Mouse (Mus musculus) inflammation-experienced regulatory T-cells, adult 16 weeks (primary cell): Measurements from ENCODE around the gene Gm17655. TPM values are rescaled to one million over a fixed set of nuclear protein-coding genes. Genes with fewer than 3 reads are reported as not detected.

Experiments used
- polyA plus RNA-seq: library from polyadenylated mRNA; unstranded; fragments of 100-300 nt; shearing (Covaris generic); gene quantifications from one replicate; pipeline ENCODE4 v1.2.1, GENCODE M21; 2017

Gene Gm17655
- polyA plus RNA-seq = 11.9 TPM

DNA sequence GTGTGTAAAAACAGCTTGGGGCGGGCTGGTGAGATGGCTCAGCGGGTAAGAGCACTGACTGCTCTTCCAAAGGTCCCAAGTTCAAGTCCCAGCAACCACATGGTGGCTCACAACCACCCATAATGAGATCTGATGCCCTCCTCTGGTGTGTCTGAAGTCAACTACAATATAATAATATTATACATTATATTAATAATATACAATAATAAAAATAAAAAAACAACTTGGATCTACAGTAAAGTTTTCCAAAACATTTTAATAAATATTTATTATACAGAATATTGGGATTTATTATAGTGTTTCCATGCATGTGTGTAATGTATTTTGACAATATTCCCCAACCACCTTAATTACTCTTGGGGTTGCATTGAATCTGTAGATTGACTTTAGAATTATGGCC, at the start of gene Gm17655:
Gm17655 (minus strand) TSS at position 101 of the 400 bp plus-strand sequence.

GRCm38 (mm10) chr5:110109991-110110441, 37.7 kb upstream of the Gm17655 start, which contains the start of gene Zfp605:
TSS of gene Zfp605 (plus strand) at chr5:110110092.

DNA sequence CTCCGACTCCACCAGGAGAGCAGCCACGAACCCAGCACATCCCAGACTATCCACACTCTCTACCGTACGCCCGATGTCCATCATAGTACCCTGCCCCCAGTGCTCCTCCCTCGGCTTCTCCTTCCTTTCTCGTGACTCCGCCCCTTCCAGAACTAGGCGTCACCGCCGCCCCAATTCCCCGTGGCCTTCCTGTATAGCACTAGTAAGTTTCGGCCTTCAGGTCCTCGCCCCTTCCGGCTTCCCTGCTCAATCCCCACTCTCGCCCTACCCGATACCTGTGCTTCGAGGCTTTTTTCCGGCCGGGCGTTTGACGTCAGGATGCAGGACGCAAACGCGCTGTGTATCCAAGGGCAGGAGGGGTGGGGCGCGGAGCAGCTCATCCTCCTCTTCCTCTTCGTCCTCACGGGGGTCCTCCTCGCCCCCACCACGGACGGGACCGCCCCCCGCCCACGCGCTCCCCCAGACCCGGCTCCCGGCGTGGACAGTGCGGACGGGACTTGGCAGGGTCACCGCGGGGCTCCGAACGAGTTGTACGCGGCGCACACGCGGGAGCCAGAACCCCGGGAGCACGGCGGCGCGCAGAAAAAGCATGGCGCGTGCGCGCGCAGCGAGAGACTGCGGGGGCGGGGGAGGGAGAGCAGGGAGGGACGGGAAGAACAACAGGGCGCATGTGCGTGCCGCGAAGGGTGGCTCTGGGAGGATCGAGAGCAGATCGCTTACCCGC, 35.4 kb upstream of the Gm17655 start, which contains the start of gene Gtpbp6:
Gtpbp6 (minus strand) TSS at position 617 of the 724 bp plus-strand sequence.

GRCm38 (mm10) chr5:110099656-110100580, 27.6 kb upstream of the Gm17655 start, which contains the start of gene Plcxd1:
TSS of gene Plcxd1 (plus strand) at chr5:110099969.

DNA sequence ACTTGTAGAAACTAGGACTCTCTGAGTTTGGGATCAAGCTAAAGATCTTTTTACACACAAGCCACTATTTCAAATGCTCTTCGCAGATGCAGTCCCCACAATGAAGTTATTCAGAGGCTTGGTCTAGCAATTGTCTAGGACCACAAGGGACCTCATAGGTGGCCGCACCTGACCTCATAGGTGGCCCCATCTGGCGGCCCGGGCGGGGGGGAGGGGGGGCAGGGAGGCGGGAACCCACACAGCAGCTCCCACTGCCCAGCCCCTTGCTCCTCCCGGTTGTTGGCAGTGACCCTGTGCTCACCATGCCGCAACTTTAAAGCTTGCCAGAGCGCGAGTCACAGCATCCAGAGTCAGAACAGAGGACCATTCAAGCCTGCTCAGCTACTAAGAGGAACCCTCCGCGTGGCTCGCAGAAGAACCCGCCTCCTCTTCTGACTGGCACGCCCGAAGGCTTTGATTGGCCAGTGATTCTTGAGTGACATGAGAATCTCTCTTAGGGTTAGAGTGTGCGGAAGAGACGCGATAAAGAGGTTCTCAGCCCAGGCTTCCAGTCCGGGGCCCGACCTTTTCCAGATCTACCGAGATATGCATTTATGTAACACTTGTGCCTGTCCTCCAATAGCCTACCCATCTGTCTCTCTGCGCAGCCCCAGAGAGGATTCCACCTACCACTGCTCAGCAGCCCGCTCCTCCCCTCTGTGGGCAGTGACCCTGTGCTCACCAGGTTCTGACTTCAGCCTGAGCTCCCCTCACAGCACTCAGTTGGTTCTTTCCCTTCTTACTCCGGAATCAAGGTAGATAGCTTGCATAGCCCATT, 21.9 kb upstream of the Gm17655 start, which contains the start of gene Gm35315:
Gm35315 (minus strand) TSS at position 391 of the 817 bp plus-strand sequence.

Other genes with a start within 250 kb of the Gm17655 start
- 19.4 TPM for gene Gm15446, start 149.1 kb downstream of the Gm17655 start, polyA plus RNA-seq
- 34.7 TPM for gene Zfp932, start 76.0 kb downstream of the Gm17655 start, polyA plus RNA-seq
- 3.5 TPM for gene Gm35315, start 21.9 kb upstream of the Gm17655 start, polyA plus RNA-seq
- gene Plcxd1, start 27.5 kb upstream of the Gm17655 start, polyA plus RNA-seq = 3.2 TPM
- gene Gtpbp6, start 35.7 kb upstream of the Gm17655 start, polyA plus RNA-seq = 54.6 TPM
- 5.3 TPM for gene Zfp605, start 37.6 kb upstream of the Gm17655 start, polyA plus RNA-seq
- gene Chfr, start 63.3 kb upstream of the Gm17655 start, polyA plus RNA-seq = 93.9 TPM
- 44.8 TPM for gene Golga3, start 104.2 kb upstream of the Gm17655 start, polyA plus RNA-seq
- 13.7 TPM for gene Ankle2, start 158.5 kb upstream of the Gm17655 start, polyA plus RNA-seq
- gene Pgam5, start 197.4 kb upstream of the Gm17655 start, polyA plus RNA-seq = 30.1 TPM
- 6.4 TPM for gene Pxmp2, start 213.7 kb upstream of the Gm17655 start, polyA plus RNA-seq
- 6.0 TPM for gene Pole, start 213.8 kb upstream of the Gm17655 start, polyA plus RNA-seq